Mouse (Mus musculus): Measurements from ENCODE around the gene Rph3a.
"Not testable (repeated sequence)": the region's sequence is repeated elsewhere in the genome, so short reads cannot be mapped to it uniquely, and the experiment has no call there.

The Rph3a gene

DNA sequence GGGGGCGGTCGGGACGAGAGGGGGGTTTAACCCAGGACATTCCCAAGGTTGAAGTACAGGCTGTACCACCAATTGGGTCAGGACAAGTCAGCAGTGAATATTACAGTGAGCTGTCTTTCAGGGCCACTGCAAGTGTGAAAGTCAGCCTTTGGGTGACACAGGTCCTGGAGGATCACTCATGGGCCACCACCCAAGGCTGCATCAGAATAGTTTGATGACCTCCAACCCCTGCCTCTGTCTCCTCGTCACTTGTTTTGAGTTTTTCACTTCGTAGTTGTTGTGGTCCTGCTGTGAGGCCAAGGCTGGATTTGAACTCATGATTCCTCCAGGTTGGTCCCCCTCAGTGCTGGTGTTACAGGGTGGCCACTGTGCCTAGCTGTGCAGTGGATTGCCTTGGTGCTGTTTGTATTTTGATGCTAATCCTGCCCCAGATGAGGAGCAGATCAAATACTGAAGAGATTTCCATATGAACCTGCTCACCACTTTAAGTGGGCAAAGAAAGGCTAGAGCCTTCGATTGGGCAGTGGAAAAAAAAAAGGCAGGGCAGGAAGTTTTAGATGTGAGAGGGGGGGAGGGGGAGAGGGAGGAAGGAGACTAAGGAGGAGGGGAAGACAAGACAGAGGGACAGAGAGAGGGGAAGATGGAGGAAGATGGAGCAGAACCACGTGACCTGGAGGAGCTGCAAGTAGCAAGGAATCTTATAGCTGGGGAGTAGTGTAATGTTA is 101.5 kb downstream of the Rph3a start:
- no peak for DNase-seq (ENCODE audit: low read depth)

DNA sequence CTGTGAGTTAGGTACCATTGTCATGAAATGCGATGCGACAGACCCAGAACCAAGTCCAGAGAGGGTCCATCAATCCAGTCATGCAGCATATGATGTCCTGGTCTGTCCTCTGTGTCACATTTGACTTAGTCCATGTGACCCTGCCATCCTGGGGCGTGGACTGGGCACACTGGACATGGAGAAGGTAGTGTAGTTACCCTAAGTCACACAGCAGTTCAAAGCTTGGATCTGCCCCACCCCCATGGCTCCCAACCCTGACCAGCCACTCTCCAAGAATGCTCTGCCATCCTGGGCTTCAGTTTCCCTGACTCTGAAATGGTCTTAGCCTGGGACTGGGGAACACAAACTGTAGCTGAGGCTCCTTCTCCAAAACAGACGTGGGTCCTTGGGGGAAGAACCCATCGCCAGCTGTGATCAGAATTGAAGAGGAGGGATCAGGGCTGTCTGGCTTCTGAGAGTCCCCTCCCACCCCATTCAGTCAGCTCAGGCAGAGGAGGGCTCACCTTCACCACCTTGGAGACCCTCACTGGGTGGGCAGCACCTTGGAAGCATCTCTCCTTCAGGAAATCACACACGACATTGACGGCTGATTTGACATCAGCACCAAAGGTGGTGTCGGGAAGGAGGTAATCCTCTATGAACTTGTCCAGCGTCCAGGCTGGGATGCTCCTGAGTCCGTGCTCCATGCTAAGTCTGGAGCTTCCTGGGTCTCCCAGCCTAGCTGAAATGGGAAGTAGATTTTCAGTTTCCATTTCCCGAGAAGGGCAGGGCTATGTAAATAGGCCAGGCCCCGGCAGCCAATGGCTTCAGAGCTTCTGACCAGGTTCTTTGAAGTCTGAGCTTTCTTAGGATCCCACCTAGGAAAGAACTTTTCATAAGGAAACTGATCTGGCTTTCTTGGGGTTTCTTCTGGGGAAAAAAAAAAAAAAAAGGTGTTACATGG is 102.8 kb downstream of the Rph3a start, which contains the start of gene Oas1a:
Gene Oas1a, minus strand, starts transcription at position 731 of the 943 bp plus-strand sequence.
- peak; percentile 48 for DNase-seq (ENCODE audit: low read depth)

DNA sequence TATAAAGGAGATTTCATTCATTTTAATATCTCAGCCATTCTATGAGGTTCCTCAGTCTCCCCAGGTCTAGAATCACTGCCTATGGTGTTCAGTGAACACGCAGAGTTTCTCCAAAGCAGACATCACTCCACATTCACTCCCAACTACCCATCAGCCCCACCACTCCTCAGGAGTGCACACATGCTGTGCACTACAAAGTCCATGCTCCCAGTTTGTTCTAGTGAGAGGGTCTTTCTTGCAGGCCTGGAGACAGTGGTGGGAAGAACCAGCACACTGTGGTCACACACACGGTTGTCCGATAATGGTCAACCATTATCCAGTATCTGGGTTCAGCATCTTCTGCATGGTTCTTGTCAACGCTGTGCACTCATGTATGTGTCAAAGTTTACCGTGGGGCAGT is 107.8 kb downstream of the Rph3a start:
- DNase-seq (ENCODE audit: low read depth) = no peak

DNA sequence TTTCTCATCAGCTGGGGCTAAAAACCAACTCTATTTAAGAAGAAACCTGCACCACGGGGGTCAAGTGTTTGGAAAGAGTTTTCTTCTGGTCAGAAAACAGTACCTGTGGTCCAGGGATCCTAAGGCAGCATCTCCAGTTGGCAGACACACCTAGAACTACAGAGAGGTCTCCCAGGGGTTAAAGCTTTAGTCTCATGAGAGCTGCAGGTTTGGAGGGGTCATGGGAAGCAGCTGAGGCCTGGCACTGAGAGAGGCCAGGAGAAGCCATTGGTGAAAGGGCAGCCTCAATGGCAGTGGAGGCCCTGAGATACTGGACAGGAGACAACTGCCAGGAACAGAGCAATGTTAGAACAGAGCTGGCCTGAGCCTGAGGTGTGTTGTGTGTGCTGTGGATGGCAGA is 109.2 kb downstream of the Rph3a start:
- no peak for DNase-seq (ENCODE audit: low read depth)

DNA sequence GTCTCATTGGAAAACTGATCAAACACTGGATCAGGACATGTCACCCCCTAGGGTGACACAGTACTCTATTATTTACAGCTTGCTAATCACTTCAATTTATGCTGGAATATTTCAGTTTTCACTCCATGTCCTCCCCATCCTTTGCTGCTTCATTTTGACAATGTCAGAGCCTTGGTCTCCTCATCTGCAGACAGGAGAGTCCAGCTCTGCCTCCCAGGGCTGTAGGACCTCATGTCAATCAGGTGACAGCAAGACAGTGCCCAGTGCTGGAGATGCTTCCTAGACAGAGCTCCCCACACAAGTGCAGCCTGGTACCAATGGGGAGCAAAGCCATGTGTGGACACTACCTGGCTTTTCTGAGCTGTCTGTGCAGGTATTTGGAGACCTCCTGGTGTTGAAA is 111.2 kb downstream of the Rph3a start:
- DNase-seq (ENCODE audit: low read depth) = no peak

DNA sequence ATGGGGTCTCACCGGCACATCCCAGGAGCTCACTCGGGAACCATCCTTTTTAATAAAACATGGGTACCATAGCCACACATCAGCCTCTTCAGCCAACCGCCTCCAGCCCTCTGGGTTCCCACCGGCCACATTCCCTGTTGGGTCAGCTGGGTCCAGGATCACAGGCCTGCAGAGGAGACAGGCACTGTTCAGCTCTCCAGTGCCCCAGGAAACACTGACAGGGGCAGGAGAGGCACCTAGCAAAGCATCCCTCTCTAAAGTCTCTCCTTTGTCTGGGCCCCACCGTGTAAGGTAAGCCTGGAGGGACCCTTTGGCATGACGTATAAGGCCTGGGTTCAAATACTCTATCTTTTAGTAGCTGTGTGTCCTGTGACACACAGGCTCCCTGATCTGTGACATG is 111.6 kb downstream of the Rph3a start:
- DNase-seq (ENCODE audit: low read depth) = no peak

DNA sequence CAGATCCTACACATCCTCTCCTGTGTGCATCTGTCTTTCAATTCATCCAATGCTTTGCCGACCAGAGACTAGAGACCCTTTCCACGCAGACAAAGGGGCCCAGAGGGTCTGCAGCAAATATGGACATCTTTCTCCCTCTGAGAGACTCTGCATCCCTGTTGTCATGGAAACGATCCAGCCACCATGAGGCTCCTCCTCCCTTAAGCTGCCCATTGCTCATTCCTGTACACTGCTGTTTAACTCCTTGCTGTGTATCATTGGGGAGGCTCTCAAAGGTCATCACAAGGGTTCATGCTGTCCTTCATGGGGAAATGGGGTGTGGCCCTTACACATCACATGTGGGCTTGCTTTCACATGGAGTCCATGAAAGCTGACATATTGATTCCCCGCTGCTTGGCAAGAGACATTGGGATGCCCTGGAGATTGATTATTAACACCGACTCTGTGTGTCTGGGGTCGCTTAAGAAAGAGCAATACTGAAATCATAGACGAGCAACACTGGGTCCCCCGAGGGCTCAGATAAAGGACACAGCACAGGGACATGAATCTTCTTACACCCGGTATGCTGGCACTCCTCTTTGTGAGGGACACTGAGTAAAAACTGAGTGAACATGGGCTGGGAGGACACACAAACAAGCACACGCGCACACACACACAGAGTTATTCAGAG is 114.5 kb downstream of the Rph3a start:
- DNase-seq (ENCODE audit: low read depth) = no peak

DNA sequence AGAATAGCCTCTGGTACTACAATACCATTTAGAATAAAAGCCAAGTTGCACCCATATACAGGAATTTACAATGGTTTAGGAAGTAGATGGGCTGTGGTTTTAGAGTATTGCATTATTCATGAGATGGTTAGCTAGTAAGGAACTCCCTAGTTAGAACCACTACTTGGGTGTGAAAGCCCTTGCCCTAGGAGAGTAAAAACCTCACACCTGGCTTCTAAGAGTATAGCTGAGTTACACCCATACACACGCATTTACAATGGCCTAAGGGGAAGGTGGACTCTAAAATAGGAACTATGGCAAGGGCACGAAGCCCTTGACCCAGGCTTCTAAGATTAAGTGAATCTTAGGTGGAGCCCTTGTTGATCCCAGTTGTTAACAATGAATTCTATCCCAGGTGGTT is 115.2 kb downstream of the Rph3a start:
- DNase-seq (ENCODE audit: low read depth) = not testable (repeated sequence)

DNA sequence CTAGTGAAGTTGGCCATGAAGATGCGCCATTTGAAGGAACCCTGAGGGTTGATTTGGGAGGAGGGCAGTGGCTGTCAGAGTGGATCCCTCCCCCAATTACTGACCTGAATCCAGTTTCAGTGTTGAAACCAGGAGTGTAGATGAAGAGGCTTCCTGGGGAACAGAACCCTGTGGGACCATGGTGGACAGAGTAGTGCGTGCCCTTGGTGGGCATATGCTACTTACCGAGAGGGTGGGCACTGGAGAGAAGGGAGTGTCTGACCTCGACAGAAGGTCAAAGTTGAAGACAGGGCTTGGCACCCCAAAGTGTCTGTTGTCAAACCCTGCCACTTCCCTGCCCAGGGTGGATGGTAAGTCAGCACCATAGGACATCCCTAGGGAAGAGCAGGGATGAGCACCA is 116.0 kb downstream of the Rph3a start:
- not testable (repeated sequence) for DNase-seq (ENCODE audit: low read depth)

DNA sequence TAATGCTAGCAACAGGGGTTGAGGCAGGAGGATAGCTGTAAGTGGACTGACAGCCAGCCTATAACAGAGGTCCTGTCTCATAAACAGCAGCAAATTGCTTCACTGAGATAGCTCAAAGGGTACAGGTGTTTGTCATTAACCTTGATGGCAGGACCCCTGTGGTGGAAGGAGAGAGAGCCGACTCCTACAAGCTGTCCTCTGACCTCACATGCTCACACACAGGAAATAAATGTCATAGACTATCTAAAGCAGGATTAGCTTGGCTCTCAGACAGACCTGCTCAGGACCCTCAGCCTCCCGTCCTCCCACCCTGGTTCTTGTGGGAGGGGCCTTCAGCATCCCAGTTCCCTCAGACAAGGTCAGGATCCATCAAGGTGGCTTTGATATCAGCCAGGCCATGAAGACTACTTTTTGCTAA is 117.6 kb downstream of the Rph3a start:
- no peak for DNase-seq (ENCODE audit: low read depth)

DNA sequence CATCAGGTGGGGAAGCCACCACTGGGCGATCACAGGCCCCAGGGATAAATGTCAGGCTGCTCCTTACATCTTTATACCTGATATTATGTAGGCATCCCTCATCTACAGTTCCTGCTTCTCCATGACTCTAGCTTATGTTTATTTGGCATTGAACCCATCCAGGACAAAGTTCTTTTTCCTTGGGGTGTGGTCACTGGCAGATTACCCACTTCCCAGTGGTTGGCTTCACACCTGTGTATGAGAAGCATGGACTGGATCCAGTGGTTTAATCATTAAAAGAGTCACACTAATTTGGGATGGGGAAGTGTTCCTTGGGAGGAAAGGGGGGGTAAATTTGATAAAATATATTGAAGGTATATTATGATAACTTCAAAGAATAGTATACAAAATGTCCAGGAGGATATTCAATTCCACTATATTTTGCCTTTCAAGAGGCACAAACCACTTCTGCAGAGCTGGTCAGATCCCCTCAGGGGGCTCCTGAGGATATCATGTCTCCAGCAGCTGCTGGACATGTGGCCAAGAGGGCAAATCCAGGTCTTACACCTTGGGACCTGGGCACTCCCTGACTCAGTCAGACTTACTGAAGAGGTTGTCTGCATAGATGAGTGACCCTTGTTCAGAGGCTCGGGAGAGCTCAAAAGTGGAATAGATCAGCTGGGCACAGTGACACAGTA is 118.2 kb downstream of the Rph3a start:
- DNase-seq (ENCODE audit: low read depth) = not testable (repeated sequence)

DNA sequence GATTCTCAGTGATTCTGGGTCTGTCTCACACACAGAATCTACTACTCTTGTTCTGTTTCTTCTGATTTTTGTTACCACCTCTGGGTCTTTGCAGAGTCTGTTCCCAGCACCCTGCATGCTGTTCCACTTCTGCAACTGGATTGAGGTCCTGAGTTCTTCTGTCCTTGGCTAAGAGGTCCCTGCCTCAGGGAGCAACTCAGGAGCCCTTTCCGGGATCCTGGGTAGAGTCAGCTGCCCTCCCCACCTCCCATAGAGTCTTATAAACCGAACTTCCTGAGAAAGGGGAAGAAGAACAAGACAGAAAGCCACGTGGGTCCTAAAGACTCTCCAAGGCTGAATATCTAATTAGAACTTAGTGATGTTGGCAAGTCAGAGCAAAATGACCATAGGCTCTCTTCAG is 118.9 kb downstream of the Rph3a start:
- no peak for DNase-seq (ENCODE audit: low read depth)
